In genomic region chr8:96868178-96869080, GRCm38 (mm10) we compare ENCODE assay signal across 23 mouse cellular contexts.
"Had no signal": no experiment of that assay in that cellular context is flagged by ENCODE, and none has a peak within 500 bp of the region (broad histone marks: within the 10 kb centered on the region; RNA-seq: fewer than 3 reads in every experiment).

No protein-coding gene starts in this region.

- H3K36me3 ChIP-seq: limb, embryonic 12.5 days; limb, embryonic 15.5 days; midbrain, embryonic 10.5 days; midbrain, embryonic 15.5 days; neural tube, embryonic 12.5 days; neural tube, embryonic 15.5 days; stomach, embryonic 15.5 days had no signal

- H3K27me3 ChIP-seq: limb, embryonic 12.5 days; limb, embryonic 15.5 days; midbrain, embryonic 15.5 days; neural tube, embryonic 12.5 days; neural tube, embryonic 15.5 days; stomach, embryonic 15.5 days had no signal

- H3K4me1 ChIP-seq: limb, embryonic 12.5 days; limb, embryonic 15.5 days; midbrain, embryonic 10.5 days; neural tube, embryonic 12.5 days; stomach, embryonic 15.5 days had no signal

- ATAC-seq: hindbrain, embryonic 16.5 days; liver, postnatal 0 days; lung, postnatal 0 days; midbrain, embryonic 15.5 days had no signal

- H3K4me3 ChIP-seq: layer of hippocampus, adult 2 months; left cerebral cortex, adult 2 months; limb, embryonic 12.5 days; limb, embryonic 15.5 days; midbrain, embryonic 10.5 days; midbrain, embryonic 15.5 days; neural tube, embryonic 12.5 days; neural tube, embryonic 15.5 days; stomach, embryonic 15.5 days had no signal

- H3K9ac ChIP-seq: limb, embryonic 12.5 days; limb, embryonic 15.5 days; liver, embryonic 14.5 days; liver, postnatal 0 days; lung, embryonic 14.5 days; midbrain, embryonic 15.5 days; neural tube, embryonic 12.5 days; neural tube, embryonic 15.5 days; stomach, embryonic 15.5 days had no signal

- DNase-seq: layer of hippocampus, adult 9-11 months; left cerebral cortex, postnatal 4 days; liver, postnatal 0 days; lung, embryonic 14.5 days; right cerebral cortex, adult 18-20 months; right cerebral cortex, postnatal 14 days; right cerebral cortex, postnatal 4 days; spleen, adult 18-20 months; thymus, postnatal 25 days had no signal

- H3K9me3 ChIP-seq: limb, embryonic 12.5 days; limb, embryonic 15.5 days; midbrain, embryonic 10.5 days; midbrain, embryonic 15.5 days; neural tube, embryonic 12.5 days; neural tube, embryonic 15.5 days; stomach, embryonic 15.5 days had no signal

- H3K4me2 ChIP-seq: limb, embryonic 12.5 days; limb, embryonic 15.5 days; liver, embryonic 11.5 days; lung, embryonic 14.5 days; midbrain, embryonic 15.5 days; neural tube, embryonic 12.5 days; neural tube, embryonic 15.5 days; stomach, embryonic 15.5 days had no signal

- H3K27ac ChIP-seq: layer of hippocampus, adult 2 months; left cerebral cortex, adult 2 months; limb, embryonic 12.5 days; limb, embryonic 15.5 days; liver, embryonic 14.5 days; macrophage; midbrain, embryonic 10.5 days; midbrain, embryonic 15.5 days; neural tube, embryonic 12.5 days; neural tube, embryonic 15.5 days; stomach, embryonic 15.5 days had no signal
